Mouse (Mus musculus): ENCODE measurements around the gene Pacs2.

DNA sequence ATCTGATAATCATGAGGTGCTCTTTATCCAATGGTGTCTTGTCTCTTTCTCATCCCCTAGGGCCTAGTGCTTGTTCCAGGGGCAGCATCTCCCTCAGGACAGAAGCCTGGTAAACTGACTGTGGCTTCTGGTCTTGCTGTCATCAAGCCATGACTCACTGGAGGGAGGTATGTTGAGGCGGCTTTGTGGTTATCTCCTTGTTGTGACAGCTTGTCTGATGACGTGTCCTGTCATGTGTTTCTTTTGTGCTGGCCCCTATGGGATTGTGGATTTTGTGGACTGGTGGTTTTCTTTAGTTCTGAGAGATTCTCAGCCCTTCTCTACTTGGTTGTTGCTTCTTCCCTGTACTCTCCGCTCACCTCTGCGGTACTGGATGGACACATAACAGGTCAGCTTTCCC, 8.8 kb downstream of the Pacs2 start:
- TF ChIP-seq EP300 (IDR thresholded peaks at IDR 0.05; ENCODE audit: insufficient read depth, low read depth, low read length): no peak
- no peak for TF ChIP-seq CTCF (IDR thresholded peaks at IDR 0.05)
